Mouse (Mus musculus) embryonic fibroblast, embryonic 13.5 days (primary cell): Measurements from ENCODE around the gene Akr1b3. TPM values are rescaled to one million over a fixed set of nuclear protein-coding genes. Genes with fewer than 3 reads are reported as not detected.

ENCODE experiments used
- H3K27ac ChIP-seq: 2 replicates; pipeline ENCODE4 v1.5.1; 2012; ENCODE audit warnings: low read length, control low read depth, inconsistent platforms; ENCODE audit not compliant: insufficient read depth
- H3K4me1 ChIP-seq: 2 replicates; pipeline ENCODE4 v1.6.1; 2011; ENCODE audit warnings: low read length; ENCODE audit not compliant: control insufficient read depth, insufficient read depth
- H3K4me3 ChIP-seq: 2 replicates; pipeline ENCODE4 v1.5.1; 2011; ENCODE audit warnings: mild to moderate bottlenecking, control low read depth, low read length; ENCODE audit not compliant: insufficient read depth
- CTCF ChIP-seq: IDR thresholded peaks from 2 replicates; pipeline ENCODE4 v1.5.1; 2011; ENCODE audit warnings: mild to moderate bottlenecking, control low read depth, low read length, moderate library complexity, borderline replicate concordance; ENCODE audit not compliant: insufficient read depth
- POLR2A ChIP-seq: IDR thresholded peaks from 2 replicates; pipeline ENCODE4 v1.6.1; 2011; ENCODE audit warnings: low read depth, mild to moderate bottlenecking, control low read depth, low read length, moderate library complexity
- polyA plus RNA-seq: library from polyadenylated mRNA; stranded (reverse); fragments of >200 nt; gene quantifications from 2 replicates; pipeline ENCODE4 v1.2.4, GENCODE M21; 2011; ENCODE audit warnings: low read depth; ENCODE audit not compliant: missing spikeins, insufficient read length

Gene Akr1b3
- polyA plus RNA-seq, 1 experiment, result 105 TPM

- Histone ChIP-seq H3K4me1 (no peaks in the 10 kb centered on the region), H3K27ac (no peak overlapping the region), H3K4me3 (no peak overlapping the region)
- TF ChIP-seq POLR2A (no peak), CTCF (no peak)
Observed at GRCm38 (mm10) chr6:34331379-34331778, 14.1 kb upstream of the Akr1b3 start.

GRCm38 (mm10) chr6:34322121-34322520, 4.8 kb upstream of the Akr1b3 start:
- H3K4me3 ChIP-seq, result no peak overlapping the region

GRCm38 (mm10) chr6:34318636-34319035, 1.4 kb upstream of the Akr1b3 start:
- H3K4me1 ChIP-seq, result peaks cover 4% of the 10 kb centered on the region; the same call in 1 of the 2 replicates
- no peak overlapping the region for H3K27ac ChIP-seq
- H3K4me3 ChIP-seq, result no peak overlapping the region
- TF ChIP-seq POLR2A, result no peak
- TF ChIP-seq CTCF, result no peak

More at GRCm38 (mm10) chr6:34322121-34322520, 4.8 kb upstream of the Akr1b3 start:
- TF ChIP-seq CTCF, result no peak
- TF ChIP-seq POLR2A, result no peak
- Histone ChIP-seq H3K4me1 (0 out of 2 replicates have a peak, but pooled peaks cover 2% of the 10 kb centered on the region), H3K27ac (no peak overlapping the region)

- Histone ChIP-seq H3K27ac (no peak overlapping the region), H3K4me3 (no peak overlapping the region), H3K4me1 (peaks cover 4% of the 10 kb centered on the region; the same call in 1 of the 2 replicates)
- TF ChIP-seq CTCF (no peak), POLR2A (no peak)
Observed at GRCm38 (mm10) chr6:34318172-34318571, 894 bp upstream of the Akr1b3 start.

GRCm38 (mm10) chr6:34313921-34314320, 3.4 kb downstream of the Akr1b3 start:
- no peak overlapping the region for H3K27ac ChIP-seq
- H3K4me3 ChIP-seq, result no peak overlapping the region
- peaks cover 4% of the 10 kb centered on the region; the same call in 1 of the 2 replicates for H3K4me1 ChIP-seq
- TF ChIP-seq POLR2A (no peak), CTCF (no peak)

GRCm38 (mm10) chr6:34313386-34313785, 3.9 kb downstream of the Akr1b3 start:
- Histone ChIP-seq H3K27ac (no peak overlapping the region), H3K4me3 (no peak overlapping the region), H3K4me1 (peaks cover 4% of the 10 kb centered on the region; the same call in 1 of the 2 replicates)
- TF ChIP-seq CTCF (no peak), POLR2A (no peak)

GRCm38 (mm10) chr6:34310023-34310595, 7.2 kb downstream of the Akr1b3 start:
- TF ChIP-seq POLR2A (no peak), CTCF (no peak)
- H3K27ac ChIP-seq, result no peak overlapping the region
- no peaks in the 10 kb centered on the region; the same call in 1 of the 2 replicates for H3K4me1 ChIP-seq
- no peak overlapping the region for H3K4me3 ChIP-seq

- no peaks in the 10 kb centered on the region for H3K4me1 ChIP-seq
- TF ChIP-seq CTCF, result no peak
- H3K27ac ChIP-seq, result no peak overlapping the region
- no peak overlapping the region for H3K4me3 ChIP-seq
Observed at GRCm38 (mm10) chr6:34309526-34309925, 7.8 kb downstream of the Akr1b3 start.

- TF ChIP-seq CTCF (no peak), POLR2A (no peak)
- H3K4me1 ChIP-seq, result no peaks in the 10 kb centered on the region
- no peak overlapping the region for H3K4me3 ChIP-seq
- no peak overlapping the region for H3K27ac ChIP-seq
Observed at GRCm38 (mm10) chr6:34306797-34307196, 10.5 kb downstream of the Akr1b3 start.

- no peak for TF ChIP-seq POLR2A
- TF ChIP-seq CTCF, result no peak
- no peak overlapping the region for H3K27ac ChIP-seq
- H3K4me1 ChIP-seq, result no peaks in the 10 kb centered on the region
- no peak overlapping the region for H3K4me3 ChIP-seq
Observed at GRCm38 (mm10) chr6:34304675-34305241, 12.5 kb downstream of the Akr1b3 start.

- no peaks in the 10 kb centered on the region; the same call in 1 of the 2 replicates for H3K4me1 ChIP-seq
- TF ChIP-seq POLR2A, result no peak
- no peak for TF ChIP-seq CTCF
- H3K27ac ChIP-seq, result no peak overlapping the region
Observed at GRCm38 (mm10) chr6:34297055-34297454, 20.2 kb downstream of the Akr1b3 start.

More at GRCm38 (mm10) chr6:34297055-34297454, 20.2 kb downstream of the Akr1b3 start:
- H3K4me3 ChIP-seq, result no peak overlapping the region
